Mouse (Mus musculus): ENCODE data around the gene Ccp110. TPM values are rescaled to one million over a fixed set of nuclear protein-coding genes. Genes with fewer than 3 reads are reported as not detected.
A peak's percentile ranks its signal among the peaks of the same experiment; 100 is the strongest.

The Ccp110 gene
- polyA plus RNA-seq (2016; fragmentation: Nextera tagmentation; extraction: Ambion mirVana) = 34.3 and 37.2 TPM in 2 replicates

DNA sequence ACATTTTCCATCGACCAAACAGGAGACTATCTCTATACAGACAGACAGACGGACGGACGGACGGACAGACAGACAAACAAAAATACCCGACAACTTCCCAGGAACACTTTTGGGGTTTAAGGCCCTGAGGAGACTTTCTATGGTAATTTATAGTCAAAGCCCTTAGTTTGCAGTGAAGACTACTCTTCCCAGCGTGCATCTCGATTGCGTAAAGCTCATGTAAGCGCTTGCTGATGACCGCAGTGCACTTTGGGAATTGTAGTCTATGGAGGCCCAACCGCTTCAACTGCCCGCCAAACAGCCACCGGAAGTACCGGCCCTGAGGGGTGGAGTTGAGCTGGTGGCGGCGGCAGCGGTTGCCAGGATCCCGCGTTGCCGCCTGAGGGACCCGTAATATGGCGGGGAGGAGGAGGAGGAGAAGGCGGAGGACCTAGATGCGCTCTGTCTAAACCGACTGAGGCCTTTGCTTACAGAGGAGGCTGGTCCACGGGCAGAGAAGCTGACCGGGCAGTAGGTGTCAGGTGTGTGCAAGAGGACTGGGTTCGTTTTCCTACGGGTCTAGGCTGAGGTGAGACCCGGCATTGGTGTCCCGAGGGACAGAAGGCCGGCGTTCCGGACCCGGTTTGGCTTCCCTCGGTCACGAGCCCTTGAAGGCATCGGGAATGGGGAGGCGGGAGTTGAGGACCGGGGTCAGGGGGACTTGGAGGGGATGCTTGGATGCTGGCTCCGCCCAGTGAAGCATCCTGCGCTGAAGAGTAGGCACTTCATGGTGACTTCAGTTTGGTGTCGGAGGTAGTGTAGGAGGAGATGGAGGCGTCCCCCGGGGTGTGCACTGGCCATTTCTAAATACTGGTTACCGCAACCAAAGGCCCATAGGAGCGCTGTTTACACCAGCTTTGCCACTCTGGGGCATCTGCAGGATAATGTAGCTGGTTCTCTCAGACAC lies at the start of gene Ccp110:
Gene Ccp110, plus strand, starts transcription at position 325 of the 946 bp plus-strand sequence.
- Histone ChIP-seq H3K27me3 (replicated peaks; ENCODE audit: low read depth, poor library complexity, severe bottlenecking) (no peaks in the 10 kb centered on the region), H3K9me3 (no peaks in the 10 kb centered on the region), H3K27ac (replicated peaks) (peak within 1 kb of the TSS; percentile 85), H3K4me3 (peak within 1 kb of the TSS; percentile 93), H3K4me1 (peaks cover 11% of the 10 kb centered on the region), H3K36me3 (replicated peaks) (peaks cover 30% of the 10 kb centered on the region)
- 1% methylated on average over 48 of the region's 48 CpGs for WGBS
- DNase-seq (ENCODE audit: low spot score) = peak; percentile 94

DNA sequence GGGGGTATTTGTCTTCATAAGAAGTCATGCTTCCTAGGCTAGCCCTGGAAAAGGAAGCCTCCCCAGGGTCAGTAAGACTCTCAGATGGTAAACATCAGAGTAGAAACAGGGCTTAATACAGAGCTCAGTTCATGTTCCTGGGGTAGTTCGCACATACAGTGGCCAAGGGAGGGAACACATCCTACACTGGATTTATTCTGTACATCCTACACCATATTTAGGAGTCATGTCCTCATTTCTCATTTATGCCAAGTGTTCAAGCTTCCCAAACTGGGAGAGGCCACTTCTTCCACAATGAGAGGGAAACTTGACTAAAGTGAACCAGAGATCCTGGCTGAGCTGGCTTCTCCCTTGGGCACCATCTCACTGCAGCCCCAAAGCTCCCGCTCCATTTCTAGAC lies 44.6 kb upstream of the Ccp110 start:
- no peak for DNase-seq (ENCODE audit: low spot score)
- WGBS = 91% methylated on average over 2 of the region's 2 CpGs
- Histone ChIP-seq H3K36me3 (replicated peaks) (no peaks in the 10 kb centered on the region), H3K4me3 (no peak overlapping the region), H3K4me1 (no peaks in the 10 kb centered on the region), H3K9me3 (peaks cover 4% of the 10 kb centered on the region; the same call in 1 of the 2 replicates), H3K27me3 (replicated peaks; ENCODE audit: low read depth, poor library complexity, severe bottlenecking) (no peaks in the 10 kb centered on the region), H3K27ac (replicated peaks) (no peak overlapping the region)

DNA sequence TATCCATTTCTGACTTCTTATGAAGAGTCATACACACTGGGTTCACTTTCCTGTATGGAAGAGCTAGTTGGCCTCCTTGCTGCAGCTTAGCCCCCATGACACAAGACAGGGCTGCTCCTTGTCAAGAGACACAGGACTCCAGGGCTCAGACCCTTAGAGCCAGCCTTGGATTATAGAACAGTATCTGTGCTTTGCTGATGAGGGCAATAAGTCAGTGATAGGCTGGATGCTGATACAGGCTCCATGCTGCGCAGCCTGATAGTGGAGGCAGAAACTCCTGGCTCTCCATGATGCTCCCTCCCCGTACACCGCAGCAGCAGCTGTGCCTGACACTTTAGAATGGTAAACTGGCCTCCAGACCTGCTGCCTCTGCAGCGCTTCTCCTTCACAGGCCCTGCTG lies 42.2 kb upstream of the Ccp110 start:
- DNase-seq (ENCODE audit: low spot score) = no peak
- H3K4me1 ChIP-seq = no peaks in the 10 kb centered on the region
- 70% methylated on average over 4 of the region's 4 CpGs for WGBS
- no peak overlapping the region for H3K4me3 ChIP-seq
- no peaks in the 10 kb centered on the region for H3K36me3 ChIP-seq (replicated peaks)
- H3K27ac ChIP-seq (replicated peaks) = no peak overlapping the region
- H3K27me3 ChIP-seq (replicated peaks; ENCODE audit: low read depth, poor library complexity, severe bottlenecking) = no peaks in the 10 kb centered on the region
- no peaks in the 10 kb centered on the region for H3K9me3 ChIP-seq

DNA sequence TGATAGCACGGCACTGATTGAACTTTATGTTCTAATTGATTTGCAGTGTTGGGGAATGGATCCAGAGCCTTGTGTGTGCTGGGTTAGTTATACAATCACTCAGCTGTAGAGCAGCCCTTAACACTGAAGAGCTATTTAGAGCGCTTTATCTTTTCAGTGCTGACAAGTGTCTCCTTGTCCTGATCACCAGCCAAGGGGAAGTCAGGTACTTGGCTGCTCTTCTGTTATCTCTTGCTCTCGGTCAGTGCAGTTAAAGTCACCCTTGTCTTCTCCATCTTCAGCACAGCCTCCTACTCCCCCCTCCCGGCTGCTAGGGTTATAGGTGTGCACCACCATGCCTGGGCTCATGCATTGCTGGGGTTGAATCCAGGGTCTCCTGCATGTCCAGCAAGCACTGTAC lies 35.5 kb upstream of the Ccp110 start:
- Histone ChIP-seq H3K27ac (replicated peaks) (no peak overlapping the region), H3K4me1 (no peaks in the 10 kb centered on the region), H3K9me3 (no peaks in the 10 kb centered on the region), H3K4me3 (no peak overlapping the region), H3K36me3 (replicated peaks) (no peaks in the 10 kb centered on the region), H3K27me3 (replicated peaks; ENCODE audit: low read depth, poor library complexity, severe bottlenecking) (no peaks in the 10 kb centered on the region)
- no peak for DNase-seq (ENCODE audit: low spot score)
- WGBS = 87% methylated on average over 4 of the region's 4 CpGs

DNA sequence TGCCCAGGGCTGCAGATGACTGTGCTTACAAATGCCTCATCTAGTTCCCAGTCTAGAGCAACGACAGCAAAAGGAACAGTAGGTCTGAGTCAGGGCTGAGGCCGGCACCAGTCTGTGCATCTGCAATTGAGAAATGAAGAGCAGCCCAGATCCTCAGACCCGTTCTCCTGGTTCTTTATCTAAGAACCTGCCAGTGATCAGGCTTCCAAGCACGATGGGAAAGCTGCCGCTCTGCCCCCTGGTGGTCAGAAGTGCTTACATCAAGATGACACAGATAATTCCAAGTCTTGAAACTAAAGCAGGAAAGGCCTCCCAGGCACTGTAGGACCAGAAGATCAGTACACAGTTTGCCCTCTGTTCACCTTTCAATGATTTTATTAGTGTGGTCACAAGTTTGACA lies 24.2 kb upstream of the Ccp110 start:
- Histone ChIP-seq H3K4me1 (0 out of 2 replicates have a peak, but pooled peaks cover 5% of the 10 kb centered on the region), H3K4me3 (no peak overlapping the region), H3K36me3 (replicated peaks) (peaks cover 62% of the 10 kb centered on the region), H3K9me3 (no peaks in the 10 kb centered on the region), H3K27ac (replicated peaks) (no peak overlapping the region), H3K27me3 (replicated peaks; ENCODE audit: low read depth, poor library complexity, severe bottlenecking) (no peaks in the 10 kb centered on the region)
- 27% methylated on average over 5 of the region's 5 CpGs for WGBS
- DNase-seq (ENCODE audit: low spot score) = peak; percentile 85

DNA sequence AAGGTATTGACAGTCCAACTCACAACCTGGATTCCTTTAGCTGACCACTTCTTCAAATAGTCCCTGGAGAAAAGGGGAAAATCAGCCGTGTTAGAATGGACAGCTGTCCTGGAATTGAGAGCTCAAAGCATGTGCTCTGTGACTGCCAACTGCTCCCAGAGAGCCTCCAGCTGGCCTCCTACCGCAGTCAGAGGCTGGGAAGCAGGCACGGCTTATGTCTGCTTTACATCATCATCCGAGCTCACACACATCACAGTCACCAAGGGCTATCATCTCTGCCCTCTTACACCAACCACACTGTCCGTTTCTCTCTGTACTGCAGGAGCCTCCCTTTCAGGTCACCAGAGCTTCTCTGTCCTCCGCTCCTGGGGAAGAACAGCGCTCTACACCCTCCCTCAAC lies 23.3 kb upstream of the Ccp110 start:
- no peaks in the 10 kb centered on the region for H3K9me3 ChIP-seq
- H3K36me3 ChIP-seq (replicated peaks) = peaks cover 71% of the 10 kb centered on the region

DNA sequence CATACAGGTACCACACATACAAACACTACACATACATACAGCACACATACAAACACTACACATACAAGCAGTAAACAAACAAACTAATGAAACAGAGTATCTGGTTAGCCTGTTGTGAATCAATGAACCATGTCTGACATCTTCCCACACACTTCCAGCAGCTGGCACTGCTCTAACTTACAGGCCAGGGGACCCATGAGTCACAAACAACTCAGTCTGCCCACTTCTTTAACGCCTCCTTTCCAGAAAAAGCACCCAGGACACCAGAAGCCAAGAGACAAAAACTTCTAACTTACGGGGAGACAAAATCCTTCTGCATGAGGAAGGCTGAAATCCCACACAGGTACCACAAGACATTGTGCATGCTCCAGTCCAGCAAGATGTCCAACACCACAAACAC lies 21.1 kb upstream of the Ccp110 start:
- Histone ChIP-seq H3K27me3 (replicated peaks; ENCODE audit: low read depth, poor library complexity, severe bottlenecking) (no peaks in the 10 kb centered on the region), H3K4me1 (no peaks in the 10 kb centered on the region), H3K9me3 (no peaks in the 10 kb centered on the region), H3K36me3 (replicated peaks) (peaks cover 93% of the 10 kb centered on the region), H3K4me3 (no peak overlapping the region), H3K27ac (replicated peaks) (no peak overlapping the region)
- WGBS = 88% methylated on average over 2 of the region's 2 CpGs
- DNase-seq (ENCODE audit: low spot score) = no peak

More for the DNA sequence above, 23.3 kb upstream of the Ccp110 start:
- DNase-seq (ENCODE audit: low spot score) = no peak
- 83% methylated on average over 7 of the region's 7 CpGs for WGBS
- Histone ChIP-seq H3K27ac (replicated peaks) (no peak overlapping the region), H3K27me3 (replicated peaks; ENCODE audit: low read depth, poor library complexity, severe bottlenecking) (no peaks in the 10 kb centered on the region), H3K4me1 (0 out of 2 replicates have a peak, but pooled peaks cover 5% of the 10 kb centered on the region), H3K4me3 (no peak overlapping the region)

DNA sequence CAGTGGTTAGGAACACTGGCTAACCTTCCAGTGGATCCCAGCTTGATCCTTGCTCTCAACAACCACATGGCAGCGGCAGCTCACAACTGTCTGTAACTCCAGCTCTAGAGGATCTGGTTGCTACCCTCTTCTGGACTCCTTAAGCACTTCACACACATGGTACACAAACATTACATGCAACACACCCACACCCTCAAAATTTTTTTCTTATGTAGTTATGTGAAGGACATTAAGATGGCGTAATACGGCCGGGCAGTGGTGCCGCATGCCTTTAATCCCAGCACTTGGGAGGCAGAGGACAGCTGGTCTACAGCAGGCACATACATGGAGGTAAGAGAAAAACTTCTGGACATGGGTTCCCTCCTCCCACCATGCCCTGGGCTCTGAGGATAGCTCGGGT lies 16.2 kb upstream of the Ccp110 start:
- 94% methylated on average over 6 of the region's 6 CpGs for WGBS
- H3K9me3 ChIP-seq = no peaks in the 10 kb centered on the region
- no peak for DNase-seq (ENCODE audit: low spot score)
- H3K27me3 ChIP-seq (replicated peaks; ENCODE audit: low read depth, poor library complexity, severe bottlenecking) = no peaks in the 10 kb centered on the region
- H3K27ac ChIP-seq (replicated peaks) = no peak overlapping the region
- no peaks in the 10 kb centered on the region for H3K4me1 ChIP-seq
- peaks cover 80% of the 10 kb centered on the region for H3K36me3 ChIP-seq (replicated peaks)
- no peak overlapping the region for H3K4me3 ChIP-seq

DNA sequence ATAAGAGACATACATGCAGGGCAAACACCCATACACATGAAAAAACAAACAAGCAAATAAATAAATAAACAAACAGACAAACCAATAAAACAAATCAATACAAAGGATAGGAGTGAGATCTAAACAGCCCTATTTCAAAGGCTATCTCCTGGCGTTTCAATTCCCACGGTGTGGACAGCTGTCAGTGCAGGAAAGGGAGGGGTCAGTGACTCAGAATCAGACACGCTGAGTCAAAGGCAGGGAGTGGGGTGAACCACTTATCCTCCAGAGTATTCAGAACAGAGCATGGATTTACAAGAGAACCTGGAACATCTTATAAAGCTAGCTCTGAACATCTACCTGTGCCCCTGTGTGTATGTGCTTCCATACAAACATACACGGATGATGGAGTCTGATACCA lies 15.2 kb upstream of the Ccp110 start:
- Histone ChIP-seq H3K9me3 (no peaks in the 10 kb centered on the region), H3K27me3 (replicated peaks; ENCODE audit: low read depth, poor library complexity, severe bottlenecking) (no peaks in the 10 kb centered on the region), H3K4me3 (no peak overlapping the region), H3K4me1 (0 out of 2 replicates have a peak, but pooled peaks cover 1% of the 10 kb centered on the region), H3K36me3 (replicated peaks) (peaks cover 79% of the 10 kb centered on the region), H3K27ac (replicated peaks) (no peak overlapping the region)
- WGBS = 88% methylated on average over 4 of the region's 4 CpGs
- no peak for DNase-seq (ENCODE audit: low spot score)

DNA sequence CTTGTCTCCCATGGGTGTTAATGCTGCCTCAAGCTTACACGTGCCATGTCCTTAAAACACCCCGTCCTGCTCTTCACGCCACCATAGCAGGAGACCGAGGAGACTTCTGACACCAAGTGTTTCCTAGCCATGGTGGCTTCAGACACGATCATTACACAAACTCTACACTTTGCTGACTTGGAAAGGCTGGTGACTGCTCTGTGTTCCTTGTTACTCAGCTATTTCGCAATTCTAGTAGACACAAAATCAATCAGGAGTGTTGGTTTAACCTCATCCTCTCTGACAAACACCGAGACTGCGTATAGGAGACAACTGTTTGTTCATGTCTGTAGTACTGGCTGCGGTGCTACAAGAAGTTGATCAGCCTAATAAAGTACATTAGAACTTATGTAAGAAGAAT lies 13.5 kb upstream of the Ccp110 start:
- Histone ChIP-seq H3K4me3 (no peak overlapping the region), H3K4me1 (peaks cover 8% of the 10 kb centered on the region), H3K27me3 (replicated peaks; ENCODE audit: low read depth, poor library complexity, severe bottlenecking) (no peaks in the 10 kb centered on the region), H3K36me3 (replicated peaks) (peaks cover 70% of the 10 kb centered on the region), H3K27ac (replicated peaks) (no peak overlapping the region), H3K9me3 (no peaks in the 10 kb centered on the region)
- no peak for DNase-seq (ENCODE audit: low spot score)
- WGBS = 94% methylated on average over 9 of the region's 9 CpGs

DNA sequence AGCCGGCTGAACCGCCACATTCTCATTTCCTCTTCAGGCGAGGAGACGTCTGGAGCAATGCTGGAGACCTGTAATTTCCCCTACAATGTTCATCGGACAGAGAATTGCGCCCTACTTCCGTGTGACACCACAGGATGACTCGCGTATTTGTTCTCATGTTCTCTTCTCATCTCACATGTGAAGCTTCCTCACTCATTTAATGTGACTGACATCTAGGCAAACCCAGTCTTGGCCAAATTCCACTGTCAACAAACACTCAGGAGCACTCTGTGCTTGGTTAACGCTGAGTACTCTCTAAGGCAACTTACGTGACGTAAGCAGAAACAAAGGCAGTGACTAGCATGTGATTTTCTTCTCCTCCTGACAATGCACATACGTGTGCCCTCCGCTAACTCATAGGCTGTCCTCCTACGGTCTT lies 9.2 kb upstream of the Ccp110 start:
- Histone ChIP-seq H3K27ac (replicated peaks) (no peak overlapping the region), H3K9me3 (no peaks in the 10 kb centered on the region), H3K27me3 (replicated peaks; ENCODE audit: low read depth, poor library complexity, severe bottlenecking) (no peaks in the 10 kb centered on the region), H3K4me1 (peaks cover 31% of the 10 kb centered on the region), H3K36me3 (replicated peaks) (peaks cover 28% of the 10 kb centered on the region), H3K4me3 (no peak overlapping the region)
- no peak for DNase-seq (ENCODE audit: low spot score)
- 95% methylated on average over 15 of the region's 15 CpGs for WGBS

DNA sequence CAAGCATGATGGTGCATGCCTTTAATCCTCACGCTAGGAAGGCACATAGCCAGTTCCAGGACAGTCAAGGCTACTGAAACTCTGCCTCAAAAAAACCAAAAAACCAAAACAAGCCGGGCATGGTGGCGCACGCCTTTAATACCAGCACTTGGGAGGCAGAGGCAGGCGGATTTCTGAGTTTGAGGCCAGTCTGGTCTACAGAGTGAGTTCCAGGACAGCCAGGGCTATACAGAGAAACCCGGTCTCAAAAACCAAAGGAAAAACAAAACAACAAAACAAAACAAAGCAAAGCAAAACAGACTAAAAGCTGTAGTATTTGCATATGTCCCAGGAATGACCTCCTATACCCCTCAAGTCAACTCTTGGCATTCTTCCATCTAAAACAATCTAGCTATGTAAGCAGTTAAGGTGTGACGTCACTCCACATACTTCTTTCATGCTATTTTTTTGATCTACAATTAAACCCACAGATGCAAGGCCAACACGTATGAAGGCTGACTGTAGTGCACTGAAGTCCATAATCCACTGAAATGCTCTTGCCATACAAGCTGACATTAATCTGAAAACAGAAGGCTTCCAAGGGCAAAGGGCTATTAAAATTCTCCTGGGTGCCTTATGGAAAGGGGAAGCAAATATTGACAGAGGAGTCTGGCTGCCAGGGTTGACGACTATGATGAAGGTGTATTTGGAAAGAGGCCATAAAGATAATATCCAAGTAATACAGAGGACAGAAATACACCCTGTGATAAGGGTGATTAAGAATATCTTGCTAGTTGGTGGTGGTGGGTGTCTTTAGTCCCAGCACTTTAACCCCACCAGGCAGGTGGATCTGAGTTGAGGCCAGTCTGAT lies 8.1 kb upstream of the Ccp110 start:
- peaks cover 23% of the 10 kb centered on the region for H3K36me3 ChIP-seq (replicated peaks)
- no peak for DNase-seq (ENCODE audit: low spot score)
- 89% methylated on average over 9 of the region's 9 CpGs for WGBS
- no peak overlapping the region for H3K27ac ChIP-seq (replicated peaks)
- H3K27me3 ChIP-seq (replicated peaks; ENCODE audit: low read depth, poor library complexity, severe bottlenecking) = no peaks in the 10 kb centered on the region
- peaks cover 31% of the 10 kb centered on the region for H3K4me1 ChIP-seq
- peak overlapping the region; percentile 80 for H3K4me3 ChIP-seq
- no peaks in the 10 kb centered on the region for H3K9me3 ChIP-seq

Data from embryonic facial prominence, embryonic 10.5 days (tissue).